Mouse (Mus musculus) thymus, adult 2 months (tissue): ENCODE data around the gene P2rx1. TPM values are rescaled to one million over a fixed set of nuclear protein-coding genes. Genes with fewer than 3 reads are reported as not detected.

Experiments used
- DNase-seq: peaks from one replicate; pipeline ENCODE4 v3.0.0; 2021
- H3K27ac ChIP-seq: fragments of 200-500 bp; 2 replicates; pipeline ENCODE4 v1.5.1; 2012; ENCODE audit warnings: low read length, control low read depth; ENCODE audit not compliant: control insufficient read depth, insufficient read depth
- H3K27me3 ChIP-seq: fragments of 200-500 bp; 2 replicates; pipeline ENCODE4 v1.6.1; 2012; ENCODE audit warnings: mild to moderate bottlenecking, low read length, moderate library complexity, mixed read lengths; ENCODE audit not compliant: control insufficient read depth, insufficient read depth
- H3K36me3 ChIP-seq: fragments of 200-500 bp; 2 replicates; pipeline ENCODE4 v1.6.1; 2012; ENCODE audit warnings: mild to moderate bottlenecking, low read length, moderate library complexity; ENCODE audit not compliant: control insufficient read depth, insufficient read depth
- H3K4me1 ChIP-seq: fragments of 200-500 bp; replicated peaks from 2 replicates; pipeline ENCODE4 v1.6.1; 2012; ENCODE audit warnings: low read length; ENCODE audit not compliant: control insufficient read depth, insufficient read depth
- H3K4me3 ChIP-seq: fragments of 200-500 bp; 2 replicates; pipeline ENCODE4 v1.5.1; 2012; ENCODE audit warnings: mild to moderate bottlenecking, low read length, control low read depth, moderate library complexity; ENCODE audit not compliant: control insufficient read depth, insufficient read depth
- CTCF ChIP-seq: fragments of 200-500 bp; IDR thresholded peaks from 2 replicates; pipeline ENCODE4 v1.5.1; 2012; ENCODE audit warnings: mild to moderate bottlenecking, control low read depth, low read length, moderate library complexity, borderline replicate concordance; ENCODE audit not compliant: control insufficient read depth, poor library complexity, insufficient read depth; ENCODE audit errors: extremely low read depth
- POLR2A ChIP-seq: fragments of 200-500 bp; IDR thresholded peaks from 2 replicates; pipeline ENCODE4 v1.6.1; 2012; ENCODE audit warnings: mild to moderate bottlenecking, low read length, control low read depth, moderate library complexity; ENCODE audit not compliant: control insufficient read depth, poor library complexity, insufficient read depth; ENCODE audit errors: extremely low read depth
- WGBS: fragments of 180-500 bp; shearing (Covaris S2); methylation state at CpG from one replicate; pipeline ENCODE4 v1.1.7; 2018; 5-methylcytosine and 5-hydroxymethylcytosine counted together
- polyA plus RNA-seq: library from polyadenylated mRNA; depleted of rRNA; stranded (reverse); fragments of >200 nt; gene quantifications from 2 replicates; pipeline ENCODE4 v1.2.3, GENCODE M21; 2012

Gene P2rx1
- polyA plus RNA-seq, 1 experiment, result 103 TPM

- TF ChIP-seq CTCF (no peak), POLR2A (no peak)
- WGBS, result 7% methylated on average over 7 of the region's 7 CpGs
- Histone ChIP-seq H3K27ac (peak overlapping the region; percentile 58), H3K27me3 (no peaks in the 10 kb centered on the region), H3K4me1 (peaks cover 49% of the 10 kb centered on the region), H3K36me3 (no peaks in the 10 kb centered on the region), H3K4me3 (peak overlapping the region; percentile 11; the same call in 1 of the 2 replicates)
- DNase-seq, result no peak
Measured at GRCm38 (mm10) chr11:72963058-72963788, 35.7 kb upstream of the P2rx1 start.

GRCm38 (mm10) chr11:72963789-72964294, 35.1 kb upstream of the P2rx1 start:
- 5% methylated on average over 3 of the region's 3 CpGs for WGBS
- no peaks in the 10 kb centered on the region; the same call in 1 of the 2 replicates for H3K36me3 ChIP-seq

GRCm38 (mm10) chr11:72974995-72975503, 23.9 kb upstream of the P2rx1 start:
- no peak overlapping the region for H3K4me3 ChIP-seq
- peaks cover 75% of the 10 kb centered on the region for H3K36me3 ChIP-seq
- no peak for DNase-seq
- no peaks in the 10 kb centered on the region for H3K27me3 ChIP-seq
- 95% methylated on average over 13 of the region's 13 CpGs for WGBS
- H3K4me1 ChIP-seq, result no peaks in the 10 kb centered on the region
- H3K27ac ChIP-seq, result no peak overlapping the region
- TF ChIP-seq POLR2A (no peak), CTCF (no peak)

More at GRCm38 (mm10) chr11:72963789-72964294, 35.1 kb upstream of the P2rx1 start:
- Histone ChIP-seq H3K27ac (peak overlapping the region; percentile 58), H3K4me1 (peaks cover 46% of the 10 kb centered on the region), H3K4me3 (peak overlapping the region; percentile 11; the same call in 1 of the 2 replicates), H3K27me3 (no peaks in the 10 kb centered on the region)
- DNase-seq, result peak; percentile 32
- no peak for TF ChIP-seq CTCF
- no peak for TF ChIP-seq POLR2A

- TF ChIP-seq CTCF, result no peak
- no peak for TF ChIP-seq POLR2A
- no peaks in the 10 kb centered on the region for H3K4me1 ChIP-seq
- H3K4me3 ChIP-seq, result no peak overlapping the region
- 92% methylated on average over 9 of the region's 9 CpGs for WGBS
- H3K36me3 ChIP-seq, result peaks cover 80% of the 10 kb centered on the region
- DNase-seq, result no peak
- no peak overlapping the region for H3K27ac ChIP-seq
- H3K27me3 ChIP-seq, result no peaks in the 10 kb centered on the region
Measured at GRCm38 (mm10) chr11:72982516-72982915, 16.4 kb upstream of the P2rx1 start.

GRCm38 (mm10) chr11:72983283-72983682, 15.6 kb upstream of the P2rx1 start:
- Histone ChIP-seq H3K4me3 (no peak overlapping the region), H3K4me1 (no peaks in the 10 kb centered on the region), H3K27ac (no peak overlapping the region), H3K36me3 (peaks cover 77% of the 10 kb centered on the region), H3K27me3 (no peaks in the 10 kb centered on the region)
- 0 out of 2 replicates have a peak, but pooled peaks have one; percentile 37 for TF ChIP-seq CTCF
- no peak for TF ChIP-seq POLR2A
- DNase-seq, result peak; percentile 43
- WGBS, result 87% methylated on average over 5 of the region's 5 CpGs

GRCm38 (mm10) chr11:72986745-72987144, 12.2 kb upstream of the P2rx1 start:
- no peak for DNase-seq
- Histone ChIP-seq H3K4me1 (no peaks in the 10 kb centered on the region), H3K27me3 (no peaks in the 10 kb centered on the region), H3K27ac (no peak overlapping the region), H3K36me3 (peaks cover 67% of the 10 kb centered on the region), H3K4me3 (no peak overlapping the region)
- 97% methylated on average over 5 of the region's 5 CpGs for WGBS
- no peak for TF ChIP-seq CTCF
